Mouse (Mus musculus) CD8-positive naive resting alpha-beta T cell, adult 2 months (primary cell): Measurements from ENCODE around the gene Nav3.

Experiments used
- DNase-seq, 2 experiments: peaks; one replicate each; pipeline ENCODE4 v3.0.0; 2022; ENCODE audit warnings: low read depth in 2 of 2, low spot score in 2 of 2

The Nav3 gene

DNA sequence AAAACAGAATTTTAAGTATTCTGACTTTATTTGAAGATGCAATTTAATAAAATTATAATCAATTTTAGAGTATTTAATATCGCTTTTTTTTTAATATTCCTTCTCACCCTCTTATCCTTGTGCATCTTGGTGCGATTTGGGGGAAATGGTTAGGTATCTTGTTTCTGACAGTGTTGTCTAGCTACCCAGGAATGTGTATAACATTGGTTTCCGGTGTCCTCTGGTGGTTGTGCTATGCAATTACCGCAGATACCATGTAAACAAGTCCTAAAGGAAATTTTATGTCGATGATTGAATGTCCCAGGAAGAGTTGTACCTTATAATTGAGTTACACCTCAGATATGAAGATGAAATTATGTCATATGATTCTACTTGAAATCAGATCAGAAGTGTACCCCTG is 743.0 kb downstream of the Nav3 start:
- DNase-seq: no peak

DNA sequence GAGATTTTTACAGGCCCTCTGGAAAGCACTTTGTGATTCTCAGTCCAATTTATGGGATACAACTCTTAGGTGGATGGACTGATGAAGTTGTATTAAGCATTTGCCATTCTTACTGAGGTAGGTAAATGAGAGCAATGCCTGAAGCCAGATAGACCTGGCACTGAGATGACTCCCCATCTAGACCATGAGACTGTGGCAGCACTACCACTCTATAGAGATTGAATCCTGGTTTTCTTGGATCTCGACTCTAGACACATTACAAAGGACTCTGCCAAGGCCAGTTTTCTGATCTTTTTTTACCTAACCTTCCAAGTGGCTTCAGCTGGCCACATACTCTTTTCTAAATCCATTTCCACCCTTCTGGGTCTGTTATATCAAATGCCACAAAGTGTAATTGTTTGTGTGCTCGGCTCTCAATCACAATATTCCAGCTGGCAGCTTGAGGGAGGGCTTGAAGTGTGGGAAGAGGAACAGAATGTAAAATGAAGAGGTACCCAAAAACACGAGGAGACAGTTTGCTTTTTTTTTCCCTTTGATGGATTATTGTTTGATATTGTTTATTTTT is 756.2 kb downstream of the Nav3 start:
- DNase-seq: no peak

DNA sequence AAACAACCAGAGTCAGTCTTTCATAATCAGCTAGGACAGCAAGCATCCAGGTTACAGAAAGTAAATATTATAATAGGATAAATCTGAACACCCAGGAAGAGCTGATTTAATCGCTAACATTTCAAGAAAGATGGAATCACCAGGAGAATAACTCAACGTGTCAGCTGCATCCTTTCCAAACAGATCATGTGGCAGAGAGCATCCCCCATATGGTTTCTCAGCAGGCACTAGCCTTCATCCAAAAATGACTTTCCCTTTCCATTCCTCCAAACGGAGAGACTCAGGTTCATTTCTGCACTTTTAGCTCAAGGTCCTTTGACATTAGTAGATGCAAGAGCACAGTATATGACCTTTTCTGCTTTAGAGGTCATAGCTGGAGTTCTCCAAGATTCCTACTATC is 765.4 kb downstream of the Nav3 start:
- no peak for DNase-seq

DNA sequence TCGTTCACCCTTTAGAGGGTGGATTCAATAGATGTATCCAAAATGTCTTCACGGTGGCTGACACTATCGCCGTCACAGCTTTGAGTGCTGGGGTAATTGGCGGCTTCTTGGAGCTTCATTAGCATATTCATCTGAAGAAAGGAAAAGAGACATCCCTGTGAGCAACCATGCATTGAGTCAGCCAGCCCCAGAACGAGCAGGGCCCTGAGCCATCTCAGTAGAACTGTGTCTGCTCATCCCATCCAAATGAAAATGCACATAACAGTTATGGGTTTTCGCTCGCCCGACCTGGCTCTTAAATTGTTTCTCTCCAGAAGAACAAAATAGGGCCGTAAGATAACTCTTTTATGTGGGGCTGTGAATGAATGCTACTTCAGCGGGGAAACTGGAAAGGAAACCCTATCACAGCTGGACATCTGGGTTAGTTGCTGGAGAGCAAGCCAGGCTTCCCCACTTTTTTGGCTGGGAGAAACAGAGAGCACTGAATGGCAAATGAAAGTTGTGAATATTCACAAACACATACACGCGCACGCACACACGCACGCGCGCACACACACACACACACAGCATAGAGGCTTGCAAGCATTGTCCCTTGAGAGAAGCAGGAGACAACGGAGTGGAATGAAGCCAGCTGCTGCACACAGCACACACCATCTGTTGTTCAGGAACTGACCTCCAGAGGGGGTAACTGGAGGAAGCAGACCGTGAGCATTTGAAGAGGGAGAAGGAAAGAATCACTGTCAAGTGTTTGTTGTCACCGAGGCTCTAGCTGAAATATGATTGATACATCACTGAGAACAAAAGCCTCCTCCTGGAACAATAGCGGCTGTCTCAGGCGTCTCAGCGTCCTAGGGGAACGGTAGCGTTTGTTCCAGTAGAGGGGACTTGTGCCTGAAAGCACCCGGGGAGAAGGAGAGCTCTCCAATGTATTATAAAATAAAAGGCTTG is 771.6 kb downstream of the Nav3 start:
- no peak for DNase-seq

DNA sequence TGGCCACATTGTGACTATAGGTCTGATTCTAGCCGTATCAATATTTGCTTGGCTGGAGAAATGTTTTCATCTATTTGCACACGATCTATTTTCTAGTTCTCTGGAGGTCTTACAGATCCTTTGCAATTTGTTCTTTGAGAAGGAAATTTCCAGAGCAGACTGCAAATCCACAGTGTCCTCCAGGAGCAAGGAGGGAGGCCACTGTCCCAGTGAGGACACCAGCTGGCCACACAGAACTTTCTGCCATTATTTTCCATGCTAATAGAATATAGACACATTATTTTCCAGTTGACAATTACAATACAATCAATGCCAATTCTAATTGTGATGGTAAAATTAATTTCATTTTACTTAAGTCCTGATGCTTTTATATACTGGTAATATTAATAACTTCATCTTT is 783.1 kb downstream of the Nav3 start:
- DNase-seq: no peak

DNA sequence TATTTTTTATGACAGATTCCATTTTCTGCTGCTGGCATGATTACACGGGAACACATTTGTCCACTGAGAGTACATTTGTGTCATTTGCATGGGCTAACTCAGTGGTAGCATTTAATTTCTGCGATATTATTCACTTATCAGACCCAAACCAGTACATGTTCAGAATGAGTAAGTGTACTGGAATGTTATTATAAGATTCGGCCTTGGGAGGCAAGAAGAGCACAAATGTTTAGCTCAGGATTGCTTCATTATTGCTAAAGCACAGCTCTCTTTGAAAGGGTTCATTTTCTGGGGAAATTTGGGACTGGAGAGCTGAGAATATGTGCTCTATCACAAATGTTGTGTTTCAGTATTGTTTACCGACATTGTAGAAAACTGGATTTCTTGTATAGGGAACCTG is 788.6 kb downstream of the Nav3 start:
- no peak for DNase-seq

DNA sequence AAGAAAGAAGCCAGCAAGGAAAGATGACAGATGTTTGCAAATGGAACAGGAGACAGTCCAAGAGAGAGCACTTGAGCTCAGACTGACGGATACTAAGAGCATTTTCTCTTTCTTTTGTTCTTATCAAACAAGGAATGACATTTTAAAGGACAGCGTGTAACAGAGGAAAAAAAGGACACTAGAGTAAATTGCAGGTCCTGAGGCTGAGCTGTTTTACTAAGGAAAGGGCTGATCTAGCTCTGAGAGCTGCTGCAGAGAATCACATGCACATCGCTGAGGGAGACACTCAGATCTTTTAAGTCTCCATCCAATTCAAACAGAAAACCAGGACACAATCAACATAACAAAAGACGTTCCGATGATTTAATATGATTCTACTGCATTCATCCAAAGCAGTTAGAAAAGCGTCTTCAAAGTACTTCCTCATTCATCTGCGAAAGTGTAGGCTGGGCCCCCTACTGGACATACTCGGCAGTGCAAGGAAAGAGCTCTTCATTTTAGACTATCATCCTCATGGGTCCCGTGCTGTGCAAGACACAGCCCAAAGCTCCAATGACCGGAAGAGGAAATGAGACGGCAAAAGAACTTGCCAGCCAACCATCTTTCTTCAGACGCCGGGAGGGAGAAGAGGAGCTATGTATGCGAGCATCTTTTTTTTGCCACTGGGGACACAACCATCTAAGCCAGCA is 791.2 kb downstream of the Nav3 start:
- DNase-seq: no peak

DNA sequence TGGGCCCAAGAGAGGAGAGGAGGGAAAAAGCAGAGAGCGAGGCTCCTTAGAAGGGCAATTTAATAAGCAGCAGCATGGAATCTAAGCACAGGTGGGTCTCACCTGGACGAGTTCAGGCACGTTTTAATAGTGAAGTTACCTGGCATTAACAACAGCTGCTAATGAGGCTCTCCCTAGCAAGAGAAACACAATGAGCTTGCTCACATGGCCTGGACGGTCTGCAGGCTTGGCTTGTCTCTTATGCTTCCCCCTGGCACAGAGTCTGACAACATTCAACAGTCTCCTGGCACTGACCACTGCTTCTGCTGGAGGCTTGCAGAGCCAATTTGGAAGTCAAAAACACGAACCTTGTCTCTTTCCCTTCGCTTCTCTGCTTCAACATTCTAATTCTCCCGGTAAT is 804.5 kb downstream of the Nav3 start:
- no peak for DNase-seq

DNA sequence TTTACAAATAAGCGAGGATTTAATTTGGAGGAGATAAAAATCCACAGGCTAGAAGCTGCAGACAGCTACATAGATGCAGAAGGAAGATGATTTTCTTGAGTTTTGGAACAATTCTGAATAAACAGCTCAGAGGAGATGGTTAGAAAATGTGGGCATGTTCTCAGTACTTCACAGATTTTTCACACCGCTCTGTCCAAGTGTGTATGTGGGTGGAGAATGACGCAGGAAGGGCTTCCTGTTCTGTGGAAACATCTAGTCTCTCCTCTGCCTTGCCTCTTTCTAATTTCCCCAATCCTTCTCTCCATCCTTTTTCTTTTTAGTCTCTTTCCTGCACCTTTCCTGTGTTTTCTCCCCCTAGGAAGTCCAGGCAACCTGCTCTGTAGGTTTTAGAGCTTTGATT is 812.4 kb downstream of the Nav3 start:
- DNase-seq: no peak

DNA sequence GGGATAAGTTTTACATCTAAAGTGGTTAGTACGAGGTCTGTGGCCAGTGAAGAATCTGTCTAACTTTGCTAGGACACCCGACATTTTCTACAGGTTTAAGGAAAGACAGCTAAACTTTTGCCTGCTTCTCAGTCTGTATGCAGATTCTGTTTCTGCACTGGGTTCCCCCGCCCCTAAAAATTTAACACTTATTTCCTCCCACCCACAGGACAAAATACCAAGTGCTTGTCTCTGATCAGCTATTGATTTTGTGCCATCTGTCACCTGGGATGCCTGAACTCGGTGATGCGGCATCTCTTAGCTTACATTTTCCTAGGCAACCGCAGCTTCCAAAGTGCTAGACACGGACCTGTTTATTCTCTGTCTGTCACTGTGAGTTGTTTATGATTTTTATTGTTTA is 814.2 kb downstream of the Nav3 start:
- no peak for DNase-seq

DNA sequence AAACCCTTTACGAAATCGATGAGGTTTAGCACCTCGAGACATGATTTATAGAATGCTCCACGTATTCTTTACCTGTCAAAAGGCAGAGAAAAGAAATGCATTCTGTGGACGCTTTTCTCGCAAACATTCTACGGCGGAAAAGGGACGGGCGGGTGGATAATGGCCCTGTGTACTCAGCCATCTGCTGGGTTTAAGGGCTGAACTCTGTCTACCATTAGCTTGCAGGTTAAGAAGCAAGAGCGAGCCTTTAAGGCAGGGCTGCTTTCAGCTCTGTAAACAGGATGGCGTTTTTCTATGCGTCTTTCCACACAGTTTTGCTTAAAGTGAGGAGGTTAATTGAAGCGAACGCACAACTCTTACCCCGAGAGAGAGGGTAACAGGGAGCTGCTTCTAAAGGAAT is 818.3 kb downstream of the Nav3 start:
- no peak for DNase-seq
